ENCODE assay signal across 23 mouse cellular contexts in the genomic region with DNA sequence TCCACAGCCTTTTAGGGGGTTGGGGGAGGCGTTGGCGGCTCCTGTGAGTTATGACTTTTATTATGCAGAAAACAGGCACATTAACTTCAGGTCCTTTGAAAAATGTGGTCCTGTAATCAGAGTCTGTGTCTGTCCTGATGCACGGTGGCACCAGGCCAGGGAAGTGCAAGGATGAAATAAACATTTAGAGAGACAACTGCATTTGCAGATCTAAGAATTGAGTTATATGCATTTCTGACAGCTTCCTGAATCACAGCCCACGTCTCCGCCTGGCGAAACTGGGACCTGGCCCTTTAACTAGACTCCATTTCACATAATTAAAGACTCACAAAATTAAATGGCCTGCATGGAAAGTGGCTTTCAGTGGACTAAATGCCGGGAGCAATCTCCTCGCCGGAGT.
DNase-seq lines count a peak whose midpoint lies in the region; ATAC-seq and TF ChIP-seq lines count a peak whose summit lies in the region.
"Had no signal": no experiment of that assay in that cellular context is flagged by ENCODE, and none has a peak within 500 bp of the region (broad histone marks: within the 10 kb centered on the region; RNA-seq: fewer than 3 reads in every experiment).

No protein-coding gene starts in this region.

- DNase-seq in hindbrain, embryonic 14.5 days (ENCODE audit: low spot score), result no peak
- DNase-seq in kidney, postnatal 0 days (ENCODE audit: low spot score), result peak; percentile 45
- no peak for DNase-seq in kidney, adult 18-20 months
- no peak for DNase-seq in lung, postnatal 14 days
- DNase-seq: cerebellum, adult 11-12 months; gastrocnemius, postnatal 36 days; heart, adult 2 months; heart, postnatal 14 days; layer of hippocampus, postnatal 36 days; lung, adult 2 months; right cerebral cortex, adult 18-20 months; right cerebral cortex, postnatal 4 days; thymus, adult 18-20 months; thymus, postnatal 36 days had no signal

- H3K9me3 ChIP-seq in hindbrain, embryonic 13.5 days, result no peaks in the 10 kb centered on the region
- H3K9me3 ChIP-seq in hindbrain, embryonic 14.5 days (ENCODE audit: control insufficient read depth, low read length), result no peaks in the 10 kb centered on the region
- no peaks in the 10 kb centered on the region for H3K9me3 ChIP-seq in kidney, postnatal 0 days (replicated peaks; ENCODE audit: low read length)
- H3K9me3 ChIP-seq in lung, embryonic 15.5 days, result no peaks in the 10 kb centered on the region
- H3K9me3 ChIP-seq: heart, embryonic 13.5 days; intestine, embryonic 15.5 days; limb, embryonic 13.5 days; liver, embryonic 12.5 days; midbrain, embryonic 10.5 days had no signal

- no peak overlapping the region for H3K4me2 ChIP-seq in hindbrain, embryonic 13.5 days
- no peak overlapping the region for H3K4me2 ChIP-seq in hindbrain, embryonic 14.5 days (replicated peaks)
- H3K4me2 ChIP-seq in kidney, postnatal 0 days (ENCODE audit: low read length), result no peak overlapping the region
- H3K4me2 ChIP-seq in lung, embryonic 15.5 days, result no peak overlapping the region
- H3K4me2 ChIP-seq: heart, embryonic 13.5 days; intestine, embryonic 15.5 days; limb, embryonic 13.5 days; liver, embryonic 12.5 days had no signal

- H3K4me3 ChIP-seq in hindbrain, embryonic 13.5 days, result no peak overlapping the region
- H3K4me3 ChIP-seq in hindbrain, embryonic 14.5 days (replicated peaks; ENCODE audit: low read length), result no peak overlapping the region
- no peak overlapping the region for H3K4me3 ChIP-seq in kidney, postnatal 0 days (replicated peaks; ENCODE audit: low read depth, low read length)
- no peak overlapping the region for H3K4me3 ChIP-seq in lung, embryonic 15.5 days
- H3K4me3 ChIP-seq: heart, adult 2 months; heart, embryonic 13.5 days; intestine, embryonic 15.5 days; limb, embryonic 13.5 days; liver, embryonic 12.5 days; midbrain, embryonic 10.5 days; myocyte had no signal

- WGBS in hindbrain, embryonic 13.5 days, result 59% methylated on average over 9 of the region's 9 CpGs
- WGBS in hindbrain, embryonic 14.5 days, result 59% methylated on average over 9 of the region's 9 CpGs
- 18% methylated on average over 9 of the region's 9 CpGs for WGBS in kidney, postnatal 0 days
- WGBS in lung, embryonic 15.5 days, result 45% methylated on average over 9 of the region's 9 CpGs

- peaks cover 8% of the 10 kb centered on the region for H3K4me1 ChIP-seq in hindbrain, embryonic 13.5 days (replicated peaks)
- no peaks in the 10 kb centered on the region for H3K4me1 ChIP-seq in hindbrain, embryonic 14.5 days (replicated peaks; ENCODE audit: control insufficient read depth, insufficient read depth, low read length)
- no peaks in the 10 kb centered on the region for H3K4me1 ChIP-seq in kidney, postnatal 0 days (replicated peaks; ENCODE audit: insufficient read depth, low read length)
- peaks cover 14% of the 10 kb centered on the region; the same call in 1 of the 2 replicates for H3K4me1 ChIP-seq in lung, embryonic 15.5 days
- H3K4me1 ChIP-seq: heart, embryonic 13.5 days; limb, embryonic 13.5 days; liver, embryonic 12.5 days had no signal

- TF ChIP-seq CTCF in kidney, postnatal 0 days (IDR thresholded peaks at IDR 0.05; ENCODE audit: low read depth), result no peak

- no peak for ATAC-seq in hindbrain, embryonic 13.5 days (ENCODE audit: low FRiP score)
- no peak for ATAC-seq in hindbrain, embryonic 14.5 days (ENCODE audit: low FRiP score)
- no peak for ATAC-seq in kidney, postnatal 0 days (replicated peaks; ENCODE audit: low FRiP score, low read depth)
- ATAC-seq in lung, embryonic 15.5 days (ENCODE audit: borderline replicate concordance, extremely low read depth, low FRiP score, low TSS enrichment), result 0 out of 2 replicates have a peak, but pooled peaks have one; percentile 16
- ATAC-seq: intestine, embryonic 15.5 days; liver, embryonic 12.5 days; midbrain, embryonic 16.5 days had no signal

- no peaks in the 10 kb centered on the region for H3K36me3 ChIP-seq in hindbrain, embryonic 13.5 days
- no peaks in the 10 kb centered on the region for H3K36me3 ChIP-seq in hindbrain, embryonic 14.5 days (replicated peaks; ENCODE audit: control insufficient read depth, insufficient read depth)
- no peaks in the 10 kb centered on the region for H3K36me3 ChIP-seq in kidney, postnatal 0 days (ENCODE audit: insufficient read depth, low read length)
- H3K36me3 ChIP-seq in lung, embryonic 15.5 days, result no peaks in the 10 kb centered on the region
- H3K36me3 ChIP-seq: heart, embryonic 13.5 days; intestine, embryonic 15.5 days; limb, embryonic 13.5 days; liver, embryonic 12.5 days; midbrain, embryonic 10.5 days had no signal

- H3K27me3 ChIP-seq in hindbrain, embryonic 13.5 days, result peaks cover 39% of the 10 kb centered on the region
- no peaks in the 10 kb centered on the region for H3K27me3 ChIP-seq in hindbrain, embryonic 14.5 days (ENCODE audit: control insufficient read depth, insufficient read depth, low read length)
- no peaks in the 10 kb centered on the region for H3K27me3 ChIP-seq in kidney, postnatal 0 days (ENCODE audit: insufficient read depth, low read length)
- H3K27me3 ChIP-seq in lung, embryonic 15.5 days, result peaks cover 49% of the 10 kb centered on the region

- no peak overlapping the region for H3K27ac ChIP-seq in hindbrain, embryonic 13.5 days
- no peak overlapping the region for H3K27ac ChIP-seq in hindbrain, embryonic 14.5 days
- no peak overlapping the region for H3K27ac ChIP-seq in kidney, postnatal 0 days
- H3K27ac ChIP-seq in lung, embryonic 15.5 days, result no peak overlapping the region
- H3K27ac ChIP-seq: heart, adult 2 months; heart, embryonic 13.5 days; intestine, embryonic 15.5 days; limb, embryonic 13.5 days; liver, embryonic 12.5 days; midbrain, embryonic 10.5 days had no signal

- H3K9ac ChIP-seq in hindbrain, embryonic 13.5 days, result 0 out of 2 replicates have a peak overlapping the region, but pooled peaks have one; percentile 24
- no peak overlapping the region for H3K9ac ChIP-seq in hindbrain, embryonic 14.5 days
- H3K9ac ChIP-seq in kidney, postnatal 0 days (ENCODE audit: low read depth, low read length), result no peak overlapping the region
- no peak overlapping the region for H3K9ac ChIP-seq in lung, embryonic 15.5 days
- H3K9ac ChIP-seq: heart, embryonic 13.5 days; intestine, embryonic 15.5 days; limb, embryonic 13.5 days; liver, embryonic 12.5 days had no signal
